Mouse (Mus musculus): ENCODE results near the gene Klhl3.

DNA sequence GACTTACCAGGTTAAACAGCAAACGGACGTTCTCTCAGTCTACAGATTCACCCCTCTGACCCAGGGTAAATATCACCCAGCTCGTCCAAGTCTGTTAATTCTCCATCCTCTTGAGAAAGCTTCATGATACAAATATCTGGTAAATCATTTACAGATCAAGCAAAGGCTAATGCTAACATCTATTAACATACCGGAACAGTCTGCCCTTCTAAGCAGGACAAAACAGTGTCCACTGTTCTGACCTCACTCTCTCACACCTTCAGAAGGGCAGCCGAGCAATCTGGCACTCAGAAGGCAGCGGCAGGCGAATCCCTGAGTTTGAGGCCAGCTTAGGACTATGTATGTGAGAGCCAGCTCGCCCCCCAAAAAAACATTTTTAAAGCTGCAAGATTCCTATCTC, 10.0 kb upstream of the Klhl3 start:
- TF ChIP-seq CTCF (conservative IDR thresholded peaks at IDR 0.05; ENCODE audit: low read length): no peak
- no peak for TF ChIP-seq NANOG (IDR thresholded peaks at IDR 0.05; ENCODE audit: borderline replicate concordance, low read length)

Measured in E14TG2a.4 (cell line).